ENCODE assay signal across 18 mouse cellular contexts in the genomic region with DNA sequence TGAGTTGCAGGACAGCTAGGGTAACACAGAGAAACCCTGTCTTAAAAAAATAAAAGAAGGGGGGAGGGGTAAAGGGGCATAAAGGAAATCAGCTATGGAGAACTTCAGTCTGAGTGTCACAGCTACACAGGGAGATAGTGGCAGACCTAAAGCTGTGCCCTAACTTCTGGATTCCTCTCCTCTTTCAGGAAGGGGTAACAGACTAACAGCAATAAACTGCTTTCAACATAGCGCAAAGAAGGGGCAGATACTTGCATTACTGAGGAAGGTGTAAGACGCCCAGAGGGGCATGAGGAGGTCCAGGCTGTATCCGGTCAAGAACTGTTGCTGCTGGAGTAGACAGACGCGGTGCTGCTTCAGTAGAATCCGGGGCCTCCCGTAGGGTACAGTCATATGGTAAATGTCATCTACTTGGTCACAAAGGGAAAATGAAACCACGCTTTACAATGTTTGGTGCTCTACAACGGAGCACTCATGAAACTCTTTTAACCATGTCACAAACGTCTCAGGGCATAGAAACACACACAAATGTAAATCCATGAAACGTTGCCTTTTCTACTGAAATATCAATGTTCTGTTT. TPM values are rescaled to one million over a fixed set of nuclear protein-coding genes. Genes with fewer than 3 reads are reported as not detected.
DNase-seq lines count a peak whose midpoint lies in the region; ATAC-seq lines count a peak whose summit lies in the region.
"Had no signal": no experiment of that assay in that cellular context is flagged by ENCODE, and none has a peak within 500 bp of the region (broad histone marks: within the 10 kb centered on the region; RNA-seq: fewer than 3 reads in every experiment).

No protein-coding gene starts in this region.

- DNase-seq in CD4-positive helper T cell, adult 2 months (ENCODE audit: low read depth, low spot score) = peak; percentile 64
- DNase-seq in heart, postnatal 36 days = no peak
- DNase-seq in cerebellum, adult 18-20 months = no peak
- DNase-seq: adrenal gland, adult 8-10 months; cerebellum, adult 11-12 months; cerebellum, postnatal 10 days; forebrain, postnatal 0 days; gastrocnemius, adult 2 months; gastrocnemius, postnatal 25 days; heart, adult 11 months; heart, postnatal 4 days had no signal

- intact Hi-C loops in heart, postnatal 36 days (cut with DNase I) = no loop called here

- peak; percentile 98 for ATAC-seq in CD4-positive, CD25-positive, alpha-beta regulatory T cell, adult 4 months
- ATAC-seq in granulocyte monocyte progenitor cell, adult 5-6 weeks (replicated peaks; ENCODE audit: poor library complexity, severe bottlenecking) = peak; percentile 25; the same call in 1 of the 2 replicates
- 0 out of 2 replicates have a peak, but pooled peaks have one; percentile 23 for ATAC-seq in neutrophil, adult 5-6 weeks (ENCODE audit: extremely low read depth, insufficient number of reproducible peaks, low FRiP score, poor library complexity, severe bottlenecking)
- ATAC-seq: forebrain, embryonic 13.5 days; forebrain, postnatal 0 days; hindbrain, postnatal 0 days; intestine, embryonic 16.5 days; Patski had no signal

RNA-seq across cellular contexts. Expression of gene Ccn2, which starts 55.8 kb away (rescaled TPM):
- polyA plus RNA-seq in CD4-positive, CD25-positive, alpha-beta regulatory T cell, adult 4 months (2017; shearing (Covaris generic)) = not detected
- not detected in 2 replicates for total RNA-seq in granulocyte monocyte progenitor cell, adult 5-6 weeks (2014; fragmentation: Nextera tagmentation)
- not detected in 2 replicates for total RNA-seq in granulocyte monocyte progenitor cell, adult 5-6 weeks (2017)
- not detected in 2 replicates for total RNA-seq in neutrophil, adult 5-6 weeks (2017)
- total RNA-seq in heart, postnatal 36 days (2021) = 100 to 1,000 TPM in 1 of 2 experiments, 10 to 100 TPM in 1; 82.5 to 111 TPM

Comparison
In these comparisons a context has a peak if more than half of its experiments do, and no peak if none do; other contexts are left out.
1. ATAC-seq: peak in every context shown above with its lines; median percentile 98 in CD4-positive, CD25-positive, alpha-beta regulatory T cell, adult 4 months; 25 in granulocyte monocyte progenitor cell, adult 5-6 weeks; 23 in neutrophil, adult 5-6 weeks.
2. RNA of gene Ccn2, which starts 55.8 kb away (total RNA-seq): 82.5 to 111 TPM in heart, postnatal 36 days; not detected in granulocyte monocyte progenitor cell, adult 5-6 weeks and not detected in neutrophil, adult 5-6 weeks; every median in the first group is over 10 times any median in the second.